Mouse (Mus musculus) kidney, adult 11 months (tissue): ENCODE data around the gene Rpl19.

Experiments
- DNase-seq: peaks from one replicate; pipeline ENCODE4 v3.0.0; 2022

Gene Rpl19

GRCm38 (mm10) chr11:98057466-98057865 is 31.0 kb downstream of the Rpl19 start:
- no peak for DNase-seq

GRCm38 (mm10) chr11:98057998-98058397 is 31.5 kb downstream of the Rpl19 start:
- peak; percentile 18 for DNase-seq

DNA sequence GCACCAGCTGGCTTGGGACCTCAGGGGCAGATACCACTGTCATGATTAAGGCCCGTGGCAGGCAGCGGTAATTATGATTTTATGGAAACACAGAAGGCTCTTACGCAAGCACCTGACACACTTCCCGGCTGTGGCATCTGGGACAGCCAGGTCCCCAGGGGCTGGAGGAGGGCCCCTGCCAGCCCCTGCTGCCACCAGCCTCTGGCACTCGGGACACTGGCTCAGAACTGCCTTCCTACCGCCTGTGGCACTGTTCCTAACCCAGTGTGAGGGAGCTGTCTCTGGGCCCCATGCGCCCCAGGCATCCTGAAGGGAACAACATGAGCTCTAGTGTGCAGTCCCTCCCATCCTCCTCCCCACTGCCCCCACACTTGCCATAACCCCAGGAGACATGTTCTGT is 33.2 kb downstream of the Rpl19 start:
- no peak for DNase-seq

- no peak for DNase-seq
These were observed 33.7 kb downstream of the Rpl19 start for GRCm38 (mm10) chr11:98060104-98060692.

- no peak for DNase-seq
These were observed 34.9 kb downstream of the Rpl19 start for GRCm38 (mm10) chr11:98061441-98061840.

- DNase-seq, result no peak
These were observed 35.5 kb downstream of the Rpl19 start for GRCm38 (mm10) chr11:98061904-98062562.

DNA sequence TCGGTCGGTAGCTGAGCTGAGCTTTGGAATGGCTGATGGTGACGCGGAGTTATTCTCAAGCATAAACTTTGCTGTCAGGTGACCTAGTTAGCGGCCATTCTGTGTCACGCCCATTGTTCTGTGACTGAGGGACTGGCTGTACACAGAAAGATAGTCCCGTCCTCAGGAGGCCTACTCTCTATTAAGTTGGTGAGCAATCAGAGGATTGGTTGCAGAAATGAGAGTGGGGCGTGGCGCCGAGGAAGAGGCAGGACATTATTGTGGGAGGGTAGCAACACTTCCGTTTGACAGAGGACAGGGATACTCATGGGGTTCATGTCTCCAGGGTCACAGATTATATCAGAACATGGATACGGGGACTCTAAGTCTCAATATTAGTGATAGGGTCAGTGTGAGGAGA is 39.7 kb downstream of the Rpl19 start:
- DNase-seq, result no peak

GRCm38 (mm10) chr11:98067255-98067654 is 40.7 kb downstream of the Rpl19 start:
- DNase-seq, result no peak

- DNase-seq, result no peak
These were observed 46.9 kb downstream of the Rpl19 start for GRCm38 (mm10) chr11:98073442-98073841.

GRCm38 (mm10) chr11:98075195-98075808 is 48.8 kb downstream of the Rpl19 start:
- DNase-seq, result peak; percentile 69

DNA sequence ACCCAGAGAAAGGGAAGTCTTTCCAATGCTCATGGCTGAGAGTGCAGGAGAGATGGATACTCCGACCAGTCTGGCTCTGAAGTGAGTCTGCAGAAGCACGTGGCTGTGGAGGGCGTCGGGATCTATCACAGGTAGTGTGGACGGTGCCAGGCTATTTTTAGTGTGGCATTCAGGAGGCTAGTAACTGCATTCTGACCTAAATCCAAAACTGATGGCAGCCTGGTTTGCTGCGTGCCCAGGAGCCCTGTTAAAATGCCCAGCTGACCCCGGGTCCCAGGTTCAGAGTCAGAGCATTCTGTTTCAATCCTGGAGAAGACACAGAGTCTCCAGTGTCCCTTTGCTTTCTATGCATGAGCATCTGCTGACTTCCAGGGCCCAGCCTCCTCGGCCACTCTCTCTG is 50.6 kb downstream of the Rpl19 start:
- peak; percentile 30 for DNase-seq
